Mouse (Mus musculus) cortical plate, adult 2 months (tissue): ENCODE measurements around the gene Gm49388.

Experiments
- CTCF ChIP-seq: fragments of 200-500 bp; IDR thresholded peaks from 2 replicates; pipeline ENCODE4 v1.5.1; 2011; ENCODE audit warnings: mild to moderate bottlenecking, control low read depth, low read length; ENCODE audit not compliant: insufficient read depth; ENCODE audit errors: extremely low read depth
- POLR2A ChIP-seq: fragments of 200-500 bp; IDR thresholded peaks from 2 replicates; pipeline ENCODE4 v1.6.1; 2011; ENCODE audit warnings: mild to moderate bottlenecking, low read length, control low read depth; ENCODE audit not compliant: insufficient read depth; ENCODE audit errors: extremely low read depth

- TF ChIP-seq POLR2A (no peak), CTCF (no peak)
These were observed 7.1 kb upstream of the Gm49388 start for GRCm38 (mm10) chr7:127778350-127778749.
